Mouse (Mus musculus) embryonic facial prominence, embryonic 11.5 days (tissue): Measurements from ENCODE around the gene Clec4n. TPM values are rescaled to one million over a fixed set of nuclear protein-coding genes. Genes with fewer than 3 reads are reported as not detected.
"Not testable (repeated sequence)": the region's sequence is repeated elsewhere in the genome, so short reads cannot be mapped to it uniquely, and the experiment has no call there.

Experiments
- ATAC-seq: fragments of 200-750 bp; cut with Nextera tagmentation; replicated peaks from 2 replicates; pipeline ENCODE4 v1.8.0; 2017; ENCODE audit warnings: low read depth; ENCODE audit not compliant: insufficient number of reproducible peaks, low FRiP score, low TSS enrichment
- DNase-seq: peaks from one replicate; pipeline ENCODE4 v3.0.0-alpha.2; 2015; ENCODE audit warnings: low spot score
- H3K27ac ChIP-seq: fragments of 300-500 bp; sonication (generic); replicated peaks from 2 replicates; pipeline ENCODE4 v1.5.1; 2014; ENCODE audit warnings: mild to moderate bottlenecking, low read depth, low read length, control low read depth
- H3K27me3 ChIP-seq: fragments of 300-500 bp; sonication (generic); 2 replicates; pipeline ENCODE4 v1.6.1; 2014; ENCODE audit warnings: mild to moderate bottlenecking, low read length, moderate library complexity, mixed read lengths; ENCODE audit not compliant: control insufficient read depth, insufficient read depth
- H3K36me3 ChIP-seq: fragments of 300-500 bp; sonication (generic); replicated peaks from 2 replicates; pipeline ENCODE4 v1.6.1; 2014; ENCODE audit warnings: low read depth, mild to moderate bottlenecking, low read length, moderate library complexity, mixed read lengths; ENCODE audit not compliant: control insufficient read depth, insufficient read depth
- H3K4me1 ChIP-seq: fragments of 300-500 bp; sonication (generic); 2 replicates; pipeline ENCODE4 v1.6.1; 2014; ENCODE audit warnings: low read length, mixed read lengths; ENCODE audit not compliant: control insufficient read depth, insufficient read depth
- H3K4me2 ChIP-seq: fragments of 300-500 bp; sonication (generic); 2 replicates; pipeline ENCODE4 v1.6.1; 2014; ENCODE audit warnings: low read depth, mild to moderate bottlenecking, control low read depth, low read length, moderate library complexity
- H3K4me3 ChIP-seq: fragments of 300-500 bp; sonication (generic); 2 replicates; pipeline ENCODE4 v1.5.1; 2014; ENCODE audit warnings: low read depth, low read length, control low read depth
- H3K9ac ChIP-seq: fragments of 300-500 bp; sonication (generic); replicated peaks from 2 replicates; pipeline ENCODE4 v1.6.1; 2014; ENCODE audit warnings: mild to moderate bottlenecking, control low read depth, low read length
- H3K9me3 ChIP-seq: fragments of 300-500 bp; sonication (generic); replicated peaks from 2 replicates; pipeline ENCODE4 v1.6.1; 2016; ENCODE audit warnings: mild to moderate bottlenecking, low read length, inconsistent platforms, mixed read lengths; ENCODE audit not compliant: control insufficient read depth
- WGBS: fragments of 180-500 bp; shearing (Covaris S2); extraction: QIAGEN DNeasy Blood & Tissue Kit; methylation state at CpG from one replicate; pipeline ENCODE4 v1.1.7; 2014; 5-methylcytosine and 5-hydroxymethylcytosine counted together
- polyA plus RNA-seq: library from polyadenylated mRNA; unstranded; fragments of >200 nt; fragmentation: Nextera tagmentation; extraction: Ambion mirVana; gene quantifications from 2 replicates; pipeline ENCODE4 v1.2.1, GENCODE M21; 2014

Clec4n gene
- 0.62 and 0.68 TPM in 2 replicates for polyA plus RNA-seq

DNA sequence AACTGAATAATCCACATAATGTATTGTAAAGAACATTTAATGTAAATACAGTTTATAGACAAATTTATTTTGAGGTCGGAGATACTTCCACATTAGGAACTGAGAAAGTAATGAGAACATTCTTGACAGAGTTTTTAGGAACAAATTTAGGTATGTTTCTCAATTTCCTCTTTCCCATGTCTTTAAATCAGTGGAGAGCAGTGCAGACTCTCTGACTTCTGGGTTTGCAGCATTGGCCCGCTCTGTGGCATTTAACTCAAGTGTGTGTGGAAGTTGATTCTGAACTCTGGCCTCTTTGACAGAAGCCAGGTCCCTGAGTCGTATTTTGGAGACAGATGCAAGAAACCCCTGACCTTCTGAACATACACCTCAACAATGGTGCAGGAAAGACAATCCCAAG is at the start of gene Clec4n:
Gene Clec4n (plus strand): TSS at position 200 of the 400 bp plus-strand sequence.
- Histone ChIP-seq H3K9ac (no peak within 1 kb of the TSS), H3K27me3 (no peaks in the 10 kb centered on the region), H3K9me3 (no peaks in the 10 kb centered on the region), H3K4me3 (no peak within 1 kb of the TSS), H3K36me3 (no peaks in the 10 kb centered on the region), H3K4me2 (no peak within 1 kb of the TSS), H3K4me1 (no peaks in the 10 kb centered on the region), H3K27ac (no peak within 1 kb of the TSS)
- no peak for ATAC-seq
- 68% methylated on average over 3 of the region's 3 CpGs for WGBS
- DNase-seq, result no peak

DNA sequence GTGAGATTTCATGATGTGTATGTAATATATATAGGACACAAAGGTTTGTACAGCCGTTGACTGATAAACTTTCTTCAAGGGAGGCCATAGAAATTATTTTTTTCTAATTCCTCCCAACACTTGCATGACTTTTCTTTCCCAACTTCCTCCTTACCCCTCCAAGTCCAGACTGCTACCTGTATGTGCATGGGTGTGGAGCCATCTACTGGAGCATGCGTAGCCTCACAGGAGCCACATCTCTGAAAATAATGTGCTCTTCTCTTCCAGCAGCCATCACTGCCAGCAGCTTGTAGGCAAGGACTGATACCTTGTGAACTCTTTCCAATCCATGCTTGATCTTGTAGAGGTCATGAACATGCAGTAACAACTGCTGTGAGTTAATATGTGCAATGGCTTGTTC is 44.8 kb upstream of the Clec4n start:
- not testable (repeated sequence) for H3K4me3 ChIP-seq, ATAC-seq
- WGBS, result 71% methylated on average over 2 of the region's 2 CpGs

DNA sequence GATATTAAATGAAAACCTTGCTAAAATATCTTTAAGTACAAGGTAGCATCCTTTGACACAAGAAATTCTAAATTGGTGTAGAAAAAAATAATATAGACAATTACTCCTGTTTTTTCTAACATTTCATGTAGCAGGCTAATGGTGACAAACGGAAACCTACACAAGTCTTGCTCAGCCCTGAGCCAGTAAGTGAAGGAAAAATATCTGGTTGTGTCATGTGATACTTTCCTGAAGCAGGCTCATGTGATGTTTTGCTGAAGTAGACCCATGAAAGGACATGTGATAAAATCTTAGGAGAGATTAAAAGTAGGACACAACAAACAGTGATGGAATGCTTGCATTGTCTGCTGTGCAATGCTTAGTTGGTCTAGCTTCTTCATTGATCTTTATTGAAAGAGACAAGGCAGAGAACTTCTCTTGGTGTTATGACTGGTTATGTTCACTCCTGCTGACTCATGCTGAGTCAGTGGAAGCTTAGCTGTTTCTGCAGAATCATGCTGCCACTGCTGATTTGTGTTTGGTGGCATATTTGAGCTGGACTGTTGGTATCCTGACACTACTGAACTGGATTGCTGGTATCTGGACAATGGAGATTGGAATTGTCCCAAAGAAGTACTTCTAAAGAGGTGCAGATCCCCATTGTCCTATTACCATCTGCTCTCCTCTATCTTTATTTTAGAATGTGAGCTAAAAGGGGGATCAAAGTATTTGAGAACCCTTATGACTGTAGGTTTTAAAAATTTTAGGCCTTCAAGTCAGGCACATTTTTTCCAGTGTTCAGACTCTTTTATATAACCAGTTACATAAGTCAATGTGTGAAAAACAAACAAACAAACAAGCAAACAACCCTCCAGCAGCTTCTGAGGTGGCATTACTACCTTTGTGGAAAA is 22.2 kb upstream of the Clec4n start:
- Histone ChIP-seq H3K9ac (no peak overlapping the region), H3K4me2 (no peak overlapping the region), H3K4me1 (no peaks in the 10 kb centered on the region), H3K4me3 (no peak overlapping the region), H3K9me3 (no peaks in the 10 kb centered on the region), H3K36me3 (no peaks in the 10 kb centered on the region), H3K27me3 (no peaks in the 10 kb centered on the region), H3K27ac (no peak overlapping the region)
- WGBS, result 86% methylated on average over 1 of the region's 1 CpGs
- DNase-seq (no peak), ATAC-seq (no peak)

More for the DNA sequence above, 44.8 kb upstream of the Clec4n start:
- not testable (repeated sequence) for DNase-seq, H3K4me2 ChIP-seq, H3K27ac ChIP-seq, H3K36me3 ChIP-seq, H3K9me3 ChIP-seq, H3K4me1 ChIP-seq, H3K9ac ChIP-seq, H3K27me3 ChIP-seq

DNA sequence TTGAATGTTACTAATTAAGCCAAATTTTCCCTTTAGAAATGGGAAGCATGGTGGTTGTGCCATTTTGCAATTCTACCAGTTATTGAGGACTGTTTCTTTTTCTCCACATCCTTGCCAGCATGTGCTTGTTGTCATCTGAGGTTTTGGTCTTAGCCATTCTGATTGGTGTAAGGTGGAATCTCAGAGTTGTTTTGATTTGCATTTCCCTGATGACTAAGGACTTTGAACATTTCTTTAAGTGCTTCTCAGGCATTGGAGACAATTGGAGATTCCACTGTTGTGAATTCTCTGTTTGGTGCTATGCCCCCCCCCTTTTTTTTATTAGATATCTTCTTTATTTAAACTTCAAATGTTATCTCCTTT is 21.6 kb upstream of the Clec4n start:
- not testable (repeated sequence) for H3K4me1 ChIP-seq, H3K36me3 ChIP-seq, H3K27ac ChIP-seq, ATAC-seq, H3K4me2 ChIP-seq, H3K27me3 ChIP-seq, H3K4me3 ChIP-seq, H3K9ac ChIP-seq, DNase-seq, H3K9me3 ChIP-seq

DNA sequence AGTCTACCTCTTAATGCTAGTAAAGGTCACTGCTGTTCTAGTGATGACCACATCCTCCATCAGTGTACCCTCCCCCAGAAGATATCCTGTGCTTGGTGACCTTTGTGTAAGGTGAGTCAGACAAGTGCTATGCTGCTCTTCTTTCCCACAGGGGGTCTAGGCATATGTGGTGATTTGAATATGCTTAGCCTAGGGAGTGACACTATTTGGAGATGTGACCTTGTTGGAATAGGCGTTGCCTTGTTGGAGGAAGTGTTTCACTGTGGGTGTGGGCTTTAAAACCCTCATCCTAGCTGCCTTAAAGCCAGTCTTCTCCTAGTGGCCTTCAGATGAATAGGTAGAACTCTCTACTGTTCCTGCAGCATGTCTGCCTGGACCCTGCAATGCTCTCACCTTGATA is 17.9 kb upstream of the Clec4n start:
- ATAC-seq (no peak), DNase-seq (no peak)
- Histone ChIP-seq H3K4me1 (no peaks in the 10 kb centered on the region), H3K9ac (no peak overlapping the region), H3K27ac (no peak overlapping the region), H3K4me2 (no peak overlapping the region), H3K27me3 (no peaks in the 10 kb centered on the region), H3K36me3 (no peaks in the 10 kb centered on the region), H3K9me3 (no peaks in the 10 kb centered on the region), H3K4me3 (no peak overlapping the region)
- WGBS, result 75% methylated on average over 1 of the region's 1 CpGs

DNA sequence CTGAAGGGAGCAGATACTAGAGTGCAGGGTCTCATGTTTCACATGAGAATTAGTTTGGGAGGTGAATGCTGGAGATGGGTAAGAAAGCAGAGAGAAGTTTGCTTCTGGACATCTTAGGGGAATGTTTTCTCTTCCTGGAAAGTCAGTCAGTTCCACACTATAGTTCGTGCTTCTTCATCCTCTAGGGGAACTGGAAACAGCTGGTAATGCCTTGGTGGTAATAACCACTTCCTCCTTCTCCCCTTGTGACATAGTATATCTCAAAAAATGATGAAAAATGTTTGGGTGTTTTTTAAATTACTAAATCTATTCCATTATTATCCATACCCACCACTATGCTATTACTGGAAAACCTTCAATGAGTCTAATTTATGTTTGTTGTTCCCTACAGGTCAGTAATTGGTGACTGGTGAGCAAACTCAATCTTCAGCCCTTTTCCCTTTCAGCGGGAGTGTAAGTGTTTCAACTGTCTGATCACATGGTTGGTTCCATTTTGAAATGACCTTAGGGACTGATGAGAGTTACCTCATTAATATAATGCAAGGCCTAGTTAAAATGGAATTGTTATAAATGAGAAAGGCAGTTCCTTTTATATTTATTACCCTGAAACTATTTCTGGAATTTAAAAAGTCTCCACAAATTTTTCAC is 2.0 kb upstream of the Clec4n start:
- H3K4me3 ChIP-seq, result no peak overlapping the region
- no peaks in the 10 kb centered on the region for H3K9me3 ChIP-seq
- H3K4me1 ChIP-seq, result no peaks in the 10 kb centered on the region
- no peak overlapping the region for H3K27ac ChIP-seq
- DNase-seq (no peak), ATAC-seq (no peak)
- H3K27me3 ChIP-seq, result no peaks in the 10 kb centered on the region
- H3K4me2 ChIP-seq, result no peak overlapping the region
- H3K9ac ChIP-seq, result no peak overlapping the region
- WGBS, result 69% methylated on average over 2 of the region's 2 CpGs
- H3K36me3 ChIP-seq, result no peaks in the 10 kb centered on the region

DNA sequence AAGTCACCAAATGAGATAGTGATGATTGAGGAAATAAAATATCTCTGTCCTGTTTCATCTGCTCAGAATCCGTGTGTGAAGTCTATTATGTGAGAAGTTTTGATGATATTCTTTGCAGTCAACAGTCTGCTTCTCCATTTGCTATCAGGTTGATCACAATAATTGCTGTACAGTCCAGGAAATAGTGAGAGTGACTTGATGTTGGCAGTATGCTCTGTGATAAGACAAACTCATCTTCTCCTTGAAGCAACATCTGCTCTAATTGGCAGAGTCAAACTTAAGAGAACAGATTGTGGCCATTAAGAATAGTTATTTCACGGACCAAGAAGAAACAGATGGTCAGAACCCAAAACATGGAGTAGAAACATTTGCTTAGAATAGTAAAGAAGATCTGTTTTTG is 1.5 kb downstream of the Clec4n start:
- Histone ChIP-seq H3K36me3 (no peaks in the 10 kb centered on the region), H3K9me3 (no peaks in the 10 kb centered on the region), H3K4me1 (no peaks in the 10 kb centered on the region), H3K4me2 (no peak overlapping the region), H3K27ac (no peak overlapping the region), H3K27me3 (no peaks in the 10 kb centered on the region), H3K4me3 (no peak overlapping the region), H3K9ac (no peak overlapping the region)
- DNase-seq, result no peak
- 66% methylated on average over 2 of the region's 2 CpGs for WGBS
- no peak for ATAC-seq

DNA sequence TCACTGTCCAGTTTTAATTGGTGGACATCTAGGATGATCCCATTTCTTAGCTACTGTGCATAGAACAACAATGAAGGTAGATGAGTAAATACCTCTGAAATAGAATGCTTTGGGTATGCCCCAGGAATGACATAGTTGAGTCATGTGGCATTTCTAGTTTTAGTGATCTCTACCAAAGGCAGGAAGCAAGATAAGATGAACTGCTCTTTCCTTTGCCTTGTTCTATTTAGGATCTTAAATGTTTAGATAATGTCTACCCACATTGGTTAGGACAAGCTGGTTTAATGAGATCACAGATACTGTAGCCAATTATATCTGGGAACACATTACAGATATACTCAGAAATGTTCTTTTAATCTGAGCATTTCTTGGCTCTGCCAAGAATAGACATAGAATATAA is 7.9 kb downstream of the Clec4n start:
- no peaks in the 10 kb centered on the region for H3K27me3 ChIP-seq
- no peaks in the 10 kb centered on the region for H3K4me1 ChIP-seq
- no peaks in the 10 kb centered on the region for H3K9me3 ChIP-seq
- H3K27ac ChIP-seq, result no peak overlapping the region
- H3K36me3 ChIP-seq, result no peaks in the 10 kb centered on the region
- DNase-seq, result no peak
- no peak overlapping the region for H3K4me3 ChIP-seq
- H3K4me2 ChIP-seq, result no peak overlapping the region
- ATAC-seq, result no peak
- no peak overlapping the region for H3K9ac ChIP-seq
